Mouse (Mus musculus) midbrain, postnatal 0 days (tissue): Measurements from ENCODE around the gene C1s1. TPM values are rescaled to one million over a fixed set of nuclear protein-coding genes. Genes with fewer than 3 reads are reported as not detected.

Experiments used
- ATAC-seq: fragments of 200-750 bp; cut with Nextera tagmentation; 2 replicates; pipeline ENCODE4 v1.8.0; 2017; ENCODE audit warnings: moderate number of reproducible peaks, mild to moderate bottlenecking, moderate TSS enrichment, moderate library complexity; ENCODE audit not compliant: low FRiP score
- DNase-seq: peaks from one replicate; pipeline ENCODE4 v3.0.0-alpha.2; 2015; ENCODE audit warnings: low spot score
- H3K27ac ChIP-seq: fragments of 300-500 bp; sonication (generic); 2 replicates; pipeline ENCODE4 v1.5.1; 2014; ENCODE audit warnings: low read depth, mild to moderate bottlenecking, low read length, mixed read lengths
- H3K27me3 ChIP-seq: fragments of 300-500 bp; sonication (generic); 2 replicates; pipeline ENCODE4 v1.6.1; 2014; ENCODE audit warnings: low read length, control low read depth, mixed read lengths; ENCODE audit not compliant: insufficient read depth
- H3K36me3 ChIP-seq: fragments of 300-500 bp; sonication (generic); 2 replicates; pipeline ENCODE4 v1.6.1; 2014; ENCODE audit warnings: low read length, control low read depth, mixed read lengths; ENCODE audit not compliant: insufficient read depth
- H3K4me1 ChIP-seq: fragments of 300-500 bp; sonication (generic); 2 replicates; pipeline ENCODE4 v1.6.1; 2014; ENCODE audit warnings: mild to moderate bottlenecking, control low read depth, antibody characterized with exemption, low read length, mixed read lengths; ENCODE audit not compliant: insufficient read depth
- H3K4me2 ChIP-seq: fragments of 300-500 bp; sonication (generic); 2 replicates; pipeline ENCODE4 v1.6.1; 2014; ENCODE audit warnings: low read depth, mild to moderate bottlenecking, low read length, mixed read lengths; ENCODE audit not compliant: poor library complexity, severe bottlenecking
- H3K4me3 ChIP-seq: fragments of 300-500 bp; sonication (generic); 2 replicates; pipeline ENCODE4 v1.5.1; 2014; ENCODE audit warnings: low read depth, mild to moderate bottlenecking, low read length, moderate library complexity
- H3K9ac ChIP-seq: fragments of 300-500 bp; sonication (generic); replicated peaks from 2 replicates; pipeline ENCODE4 v1.6.1; 2014; ENCODE audit warnings: mild to moderate bottlenecking, low read length, moderate library complexity, mixed read lengths; ENCODE audit not compliant: poor library complexity, severe bottlenecking
- H3K9me3 ChIP-seq: fragments of 300-500 bp; sonication (generic); 2 replicates; pipeline ENCODE4 v1.6.1; 2016; ENCODE audit warnings: low read length, control low read depth
- CTCF ChIP-seq: IDR thresholded peaks from 2 replicates; pipeline ENCODE4 v1.5.1; 2016; ENCODE audit warnings: antibody characterized with exemption, mild to moderate bottlenecking
- WGBS: fragments of 180-500 bp; shearing (Covaris S2); extraction: QIAGEN DNeasy Blood & Tissue Kit; methylation state at CpG from one replicate; pipeline ENCODE4 v1.1.7; 2014; 5-methylcytosine and 5-hydroxymethylcytosine counted together
- polyA plus RNA-seq: library from polyadenylated mRNA; unstranded; fragments of >200 nt; fragmentation: Nextera tagmentation; extraction: Ambion mirVana; gene quantifications from 2 replicates; pipeline ENCODE4 v1.2.1, GENCODE M21; 2015
- total RNA-seq: library from RNA; depleted of rRNA; stranded (reverse); fragments of >200 nt; gene quantifications from 2 replicates; pipeline ENCODE4 v1.2.3, GENCODE M21; 2014; rRNA removed

Gene C1s1
- total and polyA plus RNA-seq, 2 experiments from 2014 or later = 0.33 to 0.48 TPM

GRCm38 (mm10) chr6:124481571-124481970, 60.6 kb downstream of the C1s1 start:
- Histone ChIP-seq H3K4me1 (no peaks in the 10 kb centered on the region), H3K4me2 (no peak overlapping the region), H3K27me3 (no peaks in the 10 kb centered on the region), H3K9me3 (no peaks in the 10 kb centered on the region), H3K9ac (no peak overlapping the region), H3K36me3 (no peaks in the 10 kb centered on the region), H3K4me3 (no peak overlapping the region), H3K27ac (no peak overlapping the region)
- peak; percentile 77 for TF ChIP-seq CTCF
- DNase-seq = peak; percentile 46
- no peak for ATAC-seq
- WGBS = 27% methylated on average over 6 of the region's 6 CpGs

Other genes with a start within 250 kb of the C1s1 start
- gene Cd163, start 237.7 kb downstream of the C1s1 start, total RNA-seq = 2.0 and 2.5 TPM in 2 replicates
- 1.6 and 1.7 TPM in 2 replicates for gene Cd163, start 237.7 kb downstream of the C1s1 start, polyA plus RNA-seq
- gene Pex5, start 127.3 kb downstream of the C1s1 start, total RNA-seq = 73.2 and 78.9 TPM in 2 replicates
- 52.9 and 53.1 TPM in 2 replicates for gene Pex5, start 127.3 kb downstream of the C1s1 start, polyA plus RNA-seq
- gene Clstn3, start 77.6 kb downstream of the C1s1 start, total RNA-seq = 315 and 318 TPM in 2 replicates
- 205 and 226 TPM in 2 replicates for gene Clstn3, start 77.6 kb downstream of the C1s1 start, polyA plus RNA-seq
- 0.19 TPM in 1 of 2 replicates, not detected in the other for gene C1rl, start 49.2 kb downstream of the C1s1 start, total RNA-seq
- gene C1rl, start 49.2 kb downstream of the C1s1 start, polyA plus RNA-seq = 0.16 and 0.35 TPM in 2 replicates
- gene C1ra, start 30.0 kb downstream of the C1s1 start, total RNA-seq = 0.24 and 0.49 TPM in 2 replicates
- 0.42 and 0.54 TPM in 2 replicates for gene C1ra, start 30.0 kb downstream of the C1s1 start, polyA plus RNA-seq
- gene C1rb, start 27.9 kb upstream of the C1s1 start, total RNA-seq = not detected in 2 replicates
- not detected in 2 replicates for gene C1rb, start 27.9 kb upstream of the C1s1 start, polyA plus RNA-seq
- 0.09 TPM in 1 of 2 replicates, not detected in the other for gene C1s2, start 93.7 kb upstream of the C1s1 start, total RNA-seq
- gene C1s2, start 93.7 kb upstream of the C1s1 start, polyA plus RNA-seq = 0.13 and 0.21 TPM in 2 replicates
- 31.4 and 35.0 TPM in 2 replicates for gene Lpcat3, start 120.7 kb upstream of the C1s1 start, total RNA-seq
- gene Lpcat3, start 120.7 kb upstream of the C1s1 start, polyA plus RNA-seq = 40.0 and 43.2 TPM in 2 replicates
- 75.6 and 99.9 TPM in 2 replicates for gene Emg1, start 169.8 kb upstream of the C1s1 start, total RNA-seq
- 87.2 and 89.8 TPM in 2 replicates for gene Emg1, start 169.8 kb upstream of the C1s1 start, polyA plus RNA-seq
- 197 and 230 TPM in 2 replicates for gene Phb2, start 170.0 kb upstream of the C1s1 start, total RNA-seq
- 265 and 269 TPM in 2 replicates for gene Phb2, start 170.0 kb upstream of the C1s1 start, polyA plus RNA-seq
- gene Ptpn6, start 196.4 kb upstream of the C1s1 start, total RNA-seq = 2.3 and 3.4 TPM in 2 replicates
- gene Ptpn6, start 196.4 kb upstream of the C1s1 start, polyA plus RNA-seq = 3.2 and 4.0 TPM in 2 replicates
- 244 and 246 TPM in 2 replicates for gene Grcc10, start 199.0 kb upstream of the C1s1 start, total RNA-seq
- gene Grcc10, start 199.0 kb upstream of the C1s1 start, polyA plus RNA-seq = 710 and 723 TPM in 2 replicates
- gene Gm45234, start 213.7 kb upstream of the C1s1 start, total RNA-seq = not detected in 2 replicates
- not detected in 2 replicates for gene Gm45234, start 213.7 kb upstream of the C1s1 start, polyA plus RNA-seq
- gene Atn1, start 214.2 kb upstream of the C1s1 start, total RNA-seq = 30.7 and 38.0 TPM in 2 replicates
- 25.5 and 30.4 TPM in 2 replicates for gene Atn1, start 214.2 kb upstream of the C1s1 start, polyA plus RNA-seq
- gene Eno2, start 227.3 kb upstream of the C1s1 start, total RNA-seq = 221 and 267 TPM in 2 replicates
- gene Eno2, start 227.3 kb upstream of the C1s1 start, polyA plus RNA-seq = 175 and 189 TPM in 2 replicates
- gene Lrrc23, start 237.4 kb upstream of the C1s1 start, total RNA-seq = 12.7 and 12.8 TPM in 2 replicates
- gene Lrrc23, start 237.4 kb upstream of the C1s1 start, polyA plus RNA-seq = 6.1 and 9.0 TPM in 2 replicates